Mouse (Mus musculus) erythroblast, adult 5-6 weeks (primary cell): ENCODE data around the gene Nufip2. TPM values are rescaled to one million over a fixed set of nuclear protein-coding genes. Genes with fewer than 3 reads are reported as not detected.

Source experiments
- ATAC-seq: replicated peaks from 2 replicates; pipeline ENCODE4 v1.8.0; 2016; ENCODE audit warnings: moderate number of reproducible peaks, mild to moderate bottlenecking, moderate TSS enrichment, inconsistent platforms; ENCODE audit not compliant: poor library complexity, low FRiP score, severe bottlenecking
- total RNA-seq, 2 experiments: library from RNA; stranded (forward) in 1 of 2; stranded (reverse) in 1 of 2; fragments of 150-400 nt in 1 of 2; fragments of 200-764, 138-1000 nt in 1 of 2; gene quantifications; 2 replicates each; pipeline versions ENCODE4 v1.2.3 to v1.2.4; 2015 to 2017; ENCODE audit warnings: low replicate concordance in 2 of 2

The Nufip2 gene
- total RNA-seq, 2 experiments from 2014 or later = 21.2 to 29.8 TPM

DNA sequence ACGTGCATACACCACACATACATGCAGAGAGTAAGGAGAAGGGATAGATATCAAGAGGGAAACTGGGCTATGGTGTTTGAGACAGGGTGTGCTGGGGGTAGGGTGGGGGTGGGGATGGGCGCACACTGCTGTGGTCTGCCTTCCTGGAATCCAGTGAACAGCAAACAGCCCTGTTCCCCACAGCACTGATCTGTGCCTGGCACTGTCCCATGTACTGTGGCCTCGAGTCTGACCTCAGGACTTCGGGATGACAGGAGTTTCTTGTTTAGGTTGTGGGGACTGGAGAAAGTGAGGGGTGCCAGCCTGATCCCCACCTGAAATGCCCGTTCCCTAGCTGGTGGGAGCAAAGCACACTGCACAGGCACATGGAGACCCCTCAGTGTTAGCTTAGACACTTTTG, 101.8 kb downstream of the Nufip2 start, which contains the start of gene Gm10277:
Gene Gm10277 (minus strand): TSS at position 41 of the 400 bp plus-strand sequence.
- ATAC-seq = no peak

- no peak for ATAC-seq
Observed at GRCm38 (mm10) chr11:77789512-77789911, 103.6 kb downstream of the Nufip2 start.

DNA sequence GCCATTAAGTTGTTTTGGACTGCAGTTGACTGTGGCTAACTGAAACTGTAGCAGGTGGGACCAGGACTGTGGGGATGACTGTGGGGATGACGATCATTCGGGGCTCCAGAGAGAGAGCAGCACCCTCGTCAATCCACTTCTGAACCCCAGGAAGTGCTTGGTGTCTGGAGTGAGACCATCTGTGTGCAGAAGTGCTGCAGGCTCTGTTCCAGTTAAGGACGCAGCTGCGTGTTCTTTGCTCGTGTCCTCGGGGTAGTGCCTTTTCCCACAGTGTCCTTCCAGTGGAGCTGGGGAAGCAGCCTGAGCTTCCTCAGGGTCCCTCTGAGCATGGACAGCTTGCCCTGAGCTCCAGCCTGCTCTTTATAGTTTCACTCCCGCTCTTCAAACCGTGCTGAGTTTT, 104.3 kb downstream of the Nufip2 start:
- no peak for ATAC-seq

GRCm38 (mm10) chr11:77791241-77791727, 105.3 kb downstream of the Nufip2 start:
- ATAC-seq = no peak

Other genes with a start within 250 kb of the Nufip2 start
- gene Coro6, start 223.7 kb upstream of the Nufip2 start, total RNA-seq (2015; ENCODE audit: low replicate concordance) = not detected in 2 replicates
- not detected in 2 replicates for gene Coro6, start 223.7 kb upstream of the Nufip2 start, total RNA-seq (2017; ENCODE audit: low replicate concordance)
- 0.77 TPM in 1 of 2 replicates, not detected in the other for gene Ankrd13b, start 196.5 kb upstream of the Nufip2 start, total RNA-seq (2015; ENCODE audit: low replicate concordance)
- 4.1 TPM in 1 of 2 replicates, not detected in the other for gene Ankrd13b, start 196.5 kb upstream of the Nufip2 start, total RNA-seq (2017; ENCODE audit: low replicate concordance)
- 9.2 and 11.5 TPM in 2 replicates for gene Git1, start 192.6 kb upstream of the Nufip2 start, total RNA-seq (2015; ENCODE audit: low replicate concordance)
- gene Git1, start 192.6 kb upstream of the Nufip2 start, total RNA-seq (2017; ENCODE audit: low replicate concordance) = 4.4 and 5.6 TPM in 2 replicates
- gene Abhd15, start 171.0 kb upstream of the Nufip2 start, total RNA-seq (2015; ENCODE audit: low replicate concordance) = 2.9 TPM in 1 of 2 replicates, not detected in the other
- 0.14 and 2.5 TPM in 2 replicates for gene Abhd15, start 171.0 kb upstream of the Nufip2 start, total RNA-seq (2017; ENCODE audit: low replicate concordance)
- not detected in 2 replicates for gene Trp53i13, start 170.2 kb upstream of the Nufip2 start, total RNA-seq (2015; ENCODE audit: low replicate concordance)
- gene Trp53i13, start 170.2 kb upstream of the Nufip2 start, total RNA-seq (2017; ENCODE audit: low replicate concordance) = not detected in 2 replicates
- gene Gm10392, start 167.0 kb upstream of the Nufip2 start, total RNA-seq (2015; ENCODE audit: low replicate concordance) = not detected in 2 replicates
- 0.09 TPM in 1 of 2 replicates, not detected in the other for gene Gm10392, start 167.0 kb upstream of the Nufip2 start, total RNA-seq (2017; ENCODE audit: low replicate concordance)
- gene Taok1, start 78.3 kb upstream of the Nufip2 start, total RNA-seq (2015; ENCODE audit: low replicate concordance) = 9.8 and 20.9 TPM in 2 replicates
- gene Taok1, start 78.3 kb upstream of the Nufip2 start, total RNA-seq (2017; ENCODE audit: low replicate concordance) = 24.4 and 25.3 TPM in 2 replicates
- not detected in 2 replicates for gene Cryba1, start 39.1 kb downstream of the Nufip2 start, total RNA-seq (2015; ENCODE audit: low replicate concordance)
- not detected in 2 replicates for gene Cryba1, start 39.1 kb downstream of the Nufip2 start, total RNA-seq (2017; ENCODE audit: low replicate concordance)
- 17.5 and 18.6 TPM in 2 replicates for gene Myo18a, start 77.1 kb downstream of the Nufip2 start, total RNA-seq (2015; ENCODE audit: low replicate concordance)
- gene Myo18a, start 77.1 kb downstream of the Nufip2 start, total RNA-seq (2017; ENCODE audit: low replicate concordance) = 14.6 and 22.2 TPM in 2 replicates
- not detected in 2 replicates for gene Gm10277, start 101.6 kb downstream of the Nufip2 start, total RNA-seq (2015; ENCODE audit: low replicate concordance)
- gene Gm10277, start 101.6 kb downstream of the Nufip2 start, total RNA-seq (2017; ENCODE audit: low replicate concordance) = not detected in 2 replicates
- not detected in 2 replicates for gene Pipox, start 207.9 kb downstream of the Nufip2 start, total RNA-seq (2015; ENCODE audit: low replicate concordance)
- not detected in 2 replicates for gene Pipox, start 207.9 kb downstream of the Nufip2 start, total RNA-seq (2017; ENCODE audit: low replicate concordance)
- gene Sez6, start 244.6 kb downstream of the Nufip2 start, total RNA-seq (2015; ENCODE audit: low replicate concordance) = not detected in 2 replicates
- not detected in 2 replicates for gene Sez6, start 244.6 kb downstream of the Nufip2 start, total RNA-seq (2017; ENCODE audit: low replicate concordance)